Mouse (Mus musculus) testis, adult 2 months (tissue): ENCODE data around the gene Vps18. TPM values are rescaled to one million over a fixed set of nuclear protein-coding genes. Genes with fewer than 3 reads are reported as not detected.
A peak's percentile ranks its signal among the peaks of the same experiment; 100 is the strongest.

Source experiments
- H3K27ac ChIP-seq: fragments of 200-500 bp; 2 replicates; pipeline ENCODE4 v1.5.1; 2012; ENCODE audit warnings: low read depth, low read length; ENCODE audit not compliant: control insufficient read depth, insufficient read depth
- H3K27me3 ChIP-seq: fragments of 200-500 bp; 2 replicates; pipeline ENCODE4 v1.6.1; 2012; ENCODE audit warnings: mild to moderate bottlenecking, low read length, moderate library complexity; ENCODE audit not compliant: control insufficient read depth, insufficient read depth
- H3K36me3 ChIP-seq: fragments of 200-500 bp; 2 replicates; pipeline ENCODE4 v1.6.1; 2012; ENCODE audit warnings: mild to moderate bottlenecking, low read length; ENCODE audit not compliant: control insufficient read depth, insufficient read depth
- H3K4me1 ChIP-seq: fragments of 200-500 bp; 2 replicates; pipeline ENCODE4 v1.6.1; 2012; ENCODE audit warnings: low read length; ENCODE audit not compliant: control insufficient read depth, insufficient read depth
- H3K4me3 ChIP-seq: fragments of 200-500 bp; 2 replicates; pipeline ENCODE4 v1.5.1; 2012; ENCODE audit warnings: low read depth, mild to moderate bottlenecking, low read length, moderate library complexity, mixed read lengths; ENCODE audit not compliant: control insufficient read depth
- CTCF ChIP-seq: fragments of 200-500 bp; IDR thresholded peaks from 2 replicates; pipeline ENCODE4 v1.5.1; 2012; ENCODE audit warnings: low read depth, mild to moderate bottlenecking, inconsistent platforms, low read length, moderate library complexity; ENCODE audit not compliant: control insufficient read depth, insufficient read depth, insufficient replicate concordance
- POLR2A ChIP-seq: fragments of 200-500 bp; IDR thresholded peaks from 2 replicates; pipeline ENCODE4 v1.6.1; 2012; ENCODE audit warnings: low read depth, mild to moderate bottlenecking, inconsistent platforms, low read length, moderate library complexity; ENCODE audit not compliant: control insufficient read depth
- polyA plus RNA-seq: library from polyadenylated mRNA; depleted of rRNA; stranded (reverse); fragments of >200 nt; gene quantifications from 2 replicates; pipeline ENCODE4 v1.2.3, GENCODE M21; 2012

Gene Vps18
- polyA plus RNA-seq, 1 experiment, result 10.0 TPM

GRCm38 (mm10) chr2:119312380-119312958, 23.9 kb downstream of the Vps18 start:
- Histone ChIP-seq H3K4me3 (no peak overlapping the region), H3K27me3 (no peaks in the 10 kb centered on the region), H3K36me3 (no peaks in the 10 kb centered on the region), H3K4me1 (no peaks in the 10 kb centered on the region), H3K27ac (no peak overlapping the region)
- TF ChIP-seq CTCF (no peak), POLR2A (no peak)

GRCm38 (mm10) chr2:119313780-119314479, 25.4 kb downstream of the Vps18 start:
- Histone ChIP-seq H3K27ac (no peak overlapping the region), H3K36me3 (no peaks in the 10 kb centered on the region), H3K4me3 (no peak overlapping the region), H3K4me1 (no peaks in the 10 kb centered on the region), H3K27me3 (no peaks in the 10 kb centered on the region)
- TF ChIP-seq POLR2A (no peak), CTCF (no peak)

- no peak for TF ChIP-seq POLR2A
- TF ChIP-seq CTCF, result no peak
- Histone ChIP-seq H3K27me3 (no peaks in the 10 kb centered on the region), H3K36me3 (no peaks in the 10 kb centered on the region), H3K4me1 (no peaks in the 10 kb centered on the region), H3K27ac (no peak overlapping the region), H3K4me3 (no peak overlapping the region)
These were observed 26.3 kb downstream of the Vps18 start for GRCm38 (mm10) chr2:119314742-119315310.

GRCm38 (mm10) chr2:119318043-119318710, 29.6 kb downstream of the Vps18 start:
- no peaks in the 10 kb centered on the region for H3K27me3 ChIP-seq
- H3K36me3 ChIP-seq, result no peaks in the 10 kb centered on the region
- no peak overlapping the region for H3K27ac ChIP-seq
- TF ChIP-seq CTCF (no peak), POLR2A (no peak)
- H3K4me3 ChIP-seq, result no peak overlapping the region
- peaks cover 13% of the 10 kb centered on the region for H3K4me1 ChIP-seq

- Histone ChIP-seq H3K4me1 (peaks cover 28% of the 10 kb centered on the region), H3K27me3 (no peaks in the 10 kb centered on the region), H3K4me3 (no peak overlapping the region), H3K27ac (no peak overlapping the region), H3K36me3 (no peaks in the 10 kb centered on the region)
- TF ChIP-seq CTCF (no peak), POLR2A (no peak)
These were observed 32.0 kb downstream of the Vps18 start for GRCm38 (mm10) chr2:119320571-119320970.

- Histone ChIP-seq H3K27me3 (no peaks in the 10 kb centered on the region; the same call in 1 of the 2 replicates), H3K27ac (no peak overlapping the region), H3K4me1 (peaks cover 34% of the 10 kb centered on the region), H3K36me3 (no peaks in the 10 kb centered on the region), H3K4me3 (peak overlapping the region; percentile 23)
- TF ChIP-seq POLR2A (no peak), CTCF (no peak)
These were observed 33.4 kb downstream of the Vps18 start for GRCm38 (mm10) chr2:119321771-119322586.
